Mouse (Mus musculus) kidney, postnatal 0 days (tissue): ENCODE results near the gene Abcc6. TPM values are rescaled to one million over a fixed set of nuclear protein-coding genes. Genes with fewer than 3 reads are reported as not detected.

ENCODE experiments used
- ATAC-seq: fragments of 200-750 bp; cut with Nextera tagmentation; replicated peaks from 2 replicates; pipeline ENCODE4 v1.8.0; 2017; ENCODE audit warnings: low read depth, moderate number of reproducible peaks, moderate TSS enrichment, moderate library complexity; ENCODE audit not compliant: low FRiP score
- DNase-seq: peaks from one replicate; pipeline ENCODE4 v3.0.0-alpha.2; 2016; ENCODE audit warnings: low spot score
- H3K27ac ChIP-seq: fragments of 300-500 bp; sonication (generic); 2 replicates; pipeline ENCODE4 v1.5.1; 2014; ENCODE audit warnings: mild to moderate bottlenecking
- H3K27me3 ChIP-seq: fragments of 300-500 bp; sonication (generic); 2 replicates; pipeline ENCODE4 v1.6.1; 2014; ENCODE audit warnings: low read length, mixed read lengths; ENCODE audit not compliant: insufficient read depth
- H3K36me3 ChIP-seq: fragments of 300-500 bp; sonication (generic); 2 replicates; pipeline ENCODE4 v1.6.1; 2014; ENCODE audit warnings: low read length, mixed read lengths; ENCODE audit not compliant: insufficient read depth
- H3K4me1 ChIP-seq: fragments of 300-500 bp; sonication (generic); replicated peaks from 2 replicates; pipeline ENCODE4 v1.6.1; 2014; ENCODE audit warnings: antibody characterized with exemption, low read length, mixed read lengths; ENCODE audit not compliant: insufficient read depth
- H3K4me2 ChIP-seq: fragments of 300-500 bp; sonication (generic); 2 replicates; pipeline ENCODE4 v1.6.1; 2014; ENCODE audit warnings: mild to moderate bottlenecking, low read length, moderate library complexity, mixed read lengths
- H3K4me3 ChIP-seq: fragments of 300-500 bp; sonication (generic); replicated peaks from 2 replicates; pipeline ENCODE4 v1.5.1; 2014; ENCODE audit warnings: low read depth, low read length
- H3K9ac ChIP-seq: fragments of 300-500 bp; sonication (generic); 2 replicates; pipeline ENCODE4 v1.6.1; 2014; ENCODE audit warnings: low read depth, low read length
- H3K9me3 ChIP-seq: fragments of 300-500 bp; sonication (generic); replicated peaks from 2 replicates; pipeline ENCODE4 v1.6.1; 2016; ENCODE audit warnings: low read length, inconsistent platforms, mixed read lengths
- CTCF ChIP-seq: IDR thresholded peaks from 2 replicates; pipeline ENCODE4 v1.5.1; 2016; ENCODE audit warnings: antibody characterized with exemption, low read depth, mild to moderate bottlenecking, moderate library complexity
- WGBS: fragments of 180-500 bp; shearing (Covaris S2); extraction: QIAGEN DNeasy Blood & Tissue Kit; methylation state at CpG from one replicate; pipeline ENCODE4 v1.1.7; 2014; 5-methylcytosine and 5-hydroxymethylcytosine counted together
- polyA plus RNA-seq: library from polyadenylated mRNA; unstranded; fragments of >200 nt; fragmentation: Nextera tagmentation; extraction: Ambion mirVana; gene quantifications from 2 replicates; pipeline ENCODE4 v1.2.1, GENCODE M21; 2015

The Abcc6 gene
- polyA plus RNA-seq: 0.33 and 0.47 TPM in 2 replicates

- peaks cover 7% of the 10 kb centered on the region for H3K4me1 ChIP-seq
- no peak within 1 kb of the TSS for H3K9ac ChIP-seq
- WGBS: 3% methylated on average over 11 of the region's 11 CpGs
- peak within 1 kb of the TSS; percentile 45 for H3K4me2 ChIP-seq
- H3K27ac ChIP-seq: peak within 1 kb of the TSS; percentile 31; the same call in 1 of the 2 replicates
- ATAC-seq (0 out of 2 replicates have a peak, but pooled peaks have one; percentile 30), DNase-seq (peak; percentile 41)
- no peak for TF ChIP-seq CTCF
- no peak within 1 kb of the TSS; the same call in 1 of the 2 replicates for H3K4me3 ChIP-seq
- no peaks in the 10 kb centered on the region for H3K36me3 ChIP-seq
- H3K27me3 ChIP-seq: no peaks in the 10 kb centered on the region
- no peaks in the 10 kb centered on the region for H3K9me3 ChIP-seq
These were observed at the start of gene Abcc6 for GRCm38 (mm10) chr7:46030145-46030488. TSS of gene Abcc6 (minus strand) at chr7:46030302.

- H3K27me3 ChIP-seq: no peaks in the 10 kb centered on the region
- WGBS: 88% methylated on average over 12 of the region's 12 CpGs
- H3K4me3 ChIP-seq: no peak overlapping the region
- H3K36me3 ChIP-seq: peaks cover 48% of the 10 kb centered on the region
- no peak overlapping the region for H3K4me2 ChIP-seq
- no peak overlapping the region for H3K9ac ChIP-seq
- DNase-seq (no peak), ATAC-seq (no peak)
- H3K4me1 ChIP-seq: no peaks in the 10 kb centered on the region
- no peak overlapping the region for H3K27ac ChIP-seq
- TF ChIP-seq CTCF: no peak
- H3K9me3 ChIP-seq: no peaks in the 10 kb centered on the region
These were observed 47.6 kb upstream of the Abcc6 start for GRCm38 (mm10) chr7:46077675-46078074.

GRCm38 (mm10) chr7:46076844-46077243, 46.7 kb upstream of the Abcc6 start:
- H3K4me2 ChIP-seq: no peak overlapping the region
- H3K36me3 ChIP-seq: peaks cover 48% of the 10 kb centered on the region
- H3K27me3 ChIP-seq: no peaks in the 10 kb centered on the region
- 84% methylated on average over 7 of the region's 7 CpGs for WGBS
- no peak for ATAC-seq
- H3K9me3 ChIP-seq: no peaks in the 10 kb centered on the region
- H3K27ac ChIP-seq: no peak overlapping the region
- H3K9ac ChIP-seq: no peak overlapping the region
- TF ChIP-seq CTCF: no peak
- DNase-seq: no peak
- no peak overlapping the region for H3K4me3 ChIP-seq
- H3K4me1 ChIP-seq: no peaks in the 10 kb centered on the region

- Histone ChIP-seq H3K36me3 (peaks cover 65% of the 10 kb centered on the region), H3K27me3 (no peaks in the 10 kb centered on the region), H3K9me3 (no peaks in the 10 kb centered on the region), H3K4me3 (no peak overlapping the region), H3K27ac (no peak overlapping the region), H3K9ac (no peak overlapping the region), H3K4me2 (no peak overlapping the region), H3K4me1 (no peaks in the 10 kb centered on the region)
- ATAC-seq: no peak
- 90% methylated on average over 8 of the region's 8 CpGs for WGBS
- DNase-seq: no peak
- no peak for TF ChIP-seq CTCF
These were observed 38.7 kb upstream of the Abcc6 start for GRCm38 (mm10) chr7:46068831-46069230.

- Histone ChIP-seq H3K36me3 (peaks cover 67% of the 10 kb centered on the region), H3K27me3 (no peaks in the 10 kb centered on the region), H3K4me3 (no peak overlapping the region), H3K4me2 (no peak overlapping the region), H3K9me3 (no peaks in the 10 kb centered on the region), H3K4me1 (no peaks in the 10 kb centered on the region), H3K9ac (no peak overlapping the region), H3K27ac (no peak overlapping the region)
- ATAC-seq (no peak), DNase-seq (no peak)
- no peak for TF ChIP-seq CTCF
- WGBS: 95% methylated on average over 6 of the region's 6 CpGs
These were observed 33.2 kb upstream of the Abcc6 start for GRCm38 (mm10) chr7:46063296-46063695.

GRCm38 (mm10) chr7:46061614-46062013, 31.5 kb upstream of the Abcc6 start:
- 96% methylated on average over 16 of the region's 16 CpGs for WGBS
- peaks cover 66% of the 10 kb centered on the region for H3K36me3 ChIP-seq
- H3K4me2 ChIP-seq: no peak overlapping the region
- DNase-seq (no peak), ATAC-seq (no peak)
- H3K27ac ChIP-seq: no peak overlapping the region
- no peak overlapping the region for H3K9ac ChIP-seq
- no peak for TF ChIP-seq CTCF
- H3K9me3 ChIP-seq: no peaks in the 10 kb centered on the region
- H3K27me3 ChIP-seq: no peaks in the 10 kb centered on the region
- H3K4me1 ChIP-seq: no peaks in the 10 kb centered on the region
- H3K4me3 ChIP-seq: no peak overlapping the region

- H3K27me3 ChIP-seq: no peaks in the 10 kb centered on the region
- WGBS: 93% methylated on average over 8 of the region's 8 CpGs
- no peak overlapping the region for H3K4me2 ChIP-seq
- no peak overlapping the region for H3K9ac ChIP-seq
- H3K36me3 ChIP-seq: peaks cover 61% of the 10 kb centered on the region
- DNase-seq (no peak), ATAC-seq (no peak)
- TF ChIP-seq CTCF: no peak
- no peak overlapping the region for H3K4me3 ChIP-seq
- H3K9me3 ChIP-seq: no peaks in the 10 kb centered on the region
- no peak overlapping the region for H3K27ac ChIP-seq
- H3K4me1 ChIP-seq: no peaks in the 10 kb centered on the region
These were observed 30.6 kb upstream of the Abcc6 start for GRCm38 (mm10) chr7:46060688-46061087.
